Mouse (Mus musculus) MEL (cell line): Measurements from ENCODE around the gene Eomes. TPM values are rescaled to one million over a fixed set of nuclear protein-coding genes. Genes with fewer than 3 reads are reported as not detected.

Experiments used
- DNase-seq: peaks from one replicate; pipeline ENCODE4 v3.0.0; 2011; ENCODE audit warnings: low read depth, low spot score
- H3K27ac ChIP-seq: 2 replicates; pipeline ENCODE4 v1.5.1; 2012; ENCODE audit warnings: low read depth, mild to moderate bottlenecking, control low read depth, low read length, moderate library complexity; ENCODE audit not compliant: control insufficient read depth
- H3K27me3 ChIP-seq, 2 experiments: fragments of 150-350 bp in 1 of 2; sonication (generic) in 1 of 2; 2 replicates each; pipeline ENCODE4 v1.6.1; 2012; ENCODE audit warnings: low read length in 2 of 2, mild to moderate bottlenecking in 2 of 2, improper control_type of control experiment in 1 of 2, moderate library complexity in 1 of 2; ENCODE audit not compliant: insufficient read depth in 2 of 2, control insufficient read depth in 1 of 2
- H3K36me3 ChIP-seq, 2 experiments: 2 replicates each; pipeline ENCODE4 v1.6.1; 2012 to 2014; ENCODE audit warnings: low read length in 2 of 2, improper control_type of control experiment in 1 of 2, inconsistent platforms in 1 of 2, mild to moderate bottlenecking in 1 of 2; ENCODE audit not compliant: insufficient read depth in 2 of 2, control insufficient read depth in 1 of 2
- H3K4me1 ChIP-seq, 2 experiments: fragments of 150-350 bp in 1 of 2; sonication (generic) in 1 of 2; 2 replicates each; pipeline ENCODE4 v1.6.1; 2012; ENCODE audit warnings: low read length in 2 of 2, improper control_type of control experiment in 1 of 2, mild to moderate bottlenecking in 1 of 2; ENCODE audit not compliant: insufficient read depth in 2 of 2, control insufficient read depth in 1 of 2
- H3K4me3 ChIP-seq, 2 experiments: fragments of 150-350 bp in 1 of 2; sonication (generic) in 1 of 2; 2 replicates each; pipeline ENCODE4 v1.5.1; 2012; ENCODE audit warnings: low read depth in 2 of 2, low read length in 2 of 2, mild to moderate bottlenecking in 2 of 2, moderate library complexity in 2 of 2, control low read depth in 1 of 2, improper control_type of control experiment in 1 of 2; ENCODE audit not compliant: control insufficient read depth in 1 of 2, insufficient read depth in 1 of 2
- H3K79me2 ChIP-seq: 2 replicates; pipeline ENCODE4 v1.6.1; 2012; ENCODE audit warnings: mild to moderate bottlenecking, low read length, moderate library complexity; ENCODE audit not compliant: control insufficient read depth, poor library complexity, insufficient read depth
- H3K9ac ChIP-seq: 2 replicates; pipeline ENCODE4 v1.6.1; 2012; ENCODE audit warnings: low read depth, mild to moderate bottlenecking, control low read depth, low read length, moderate library complexity; ENCODE audit not compliant: control insufficient read depth, poor library complexity, severe bottlenecking
- H3K9me3 ChIP-seq: fragments of 150-350 bp; sonication (generic); replicated peaks from 2 replicates; pipeline ENCODE4 v1.6.1; 2012; ENCODE audit warnings: mild to moderate bottlenecking, low read length, improper control_type of control experiment, moderate library complexity; ENCODE audit not compliant: insufficient read depth
- CHD1 ChIP-seq: IDR thresholded peaks from 2 replicates; pipeline ENCODE4 v1.6.1; 2012; ENCODE audit warnings: low read depth, mild to moderate bottlenecking, inconsistent platforms, low read length, improper control_type of control experiment
- CHD2 ChIP-seq: IDR thresholded peaks from 2 replicates; pipeline ENCODE4 v1.6.1; 2011; ENCODE audit warnings: low read length, improper control_type of control experiment
- CTCF ChIP-seq, 3 experiments: IDR thresholded peaks in 2 of 3; conservative IDR thresholded peaks in 1 of 3; 2 replicates each; pipeline ENCODE4 v1.5.1; 2011 to 2012; ENCODE audit warnings: low read length in 3 of 3, low read depth in 2 of 3, mild to moderate bottlenecking in 2 of 3, improper control_type of control experiment in 1 of 3, inconsistent platforms in 1 of 3, mixed read lengths in 1 of 3, moderate library complexity in 1 of 3; ENCODE audit not compliant: control insufficient read depth in 1 of 3, insufficient read depth in 1 of 3, poor library complexity in 1 of 3, severe bottlenecking in 1 of 3
- E2F4 ChIP-seq: IDR thresholded peaks from 2 replicates; pipeline ENCODE4 v1.6.1; 2011; ENCODE audit warnings: low read depth, low read length, improper control_type of control experiment, borderline replicate concordance
- ELF1 ChIP-seq: IDR thresholded peaks from 2 replicates; pipeline ENCODE4 v1.6.1; 2014; ENCODE audit warnings: low read depth, mild to moderate bottlenecking, inconsistent platforms, low read length, improper control_type of control experiment, moderate library complexity
- EP300 ChIP-seq, 2 experiments: IDR thresholded peaks; 2 replicates each; pipeline ENCODE4 v1.6.1; 2011; ENCODE audit warnings: improper control_type of control experiment in 2 of 2, low read length in 2 of 2, low read depth in 1 of 2, mild to moderate bottlenecking in 1 of 2
- ETS1 ChIP-seq: IDR thresholded peaks from 2 replicates; pipeline ENCODE4 v1.6.1; 2012; ENCODE audit warnings: low read depth, mild to moderate bottlenecking, inconsistent platforms, low read length, improper control_type of control experiment, moderate library complexity
- GABPA ChIP-seq: IDR thresholded peaks from 2 replicates; pipeline ENCODE4 v1.6.1; 2012; ENCODE audit warnings: low read depth, mild to moderate bottlenecking, inconsistent platforms, low read length, improper control_type of control experiment, moderate library complexity
- GATA1 ChIP-seq: IDR thresholded peaks from 2 replicates; pipeline ENCODE4 v1.6.1; 2011; ENCODE audit warnings: low read depth, low read length, improper control_type of control experiment
- HCFC1 ChIP-seq: IDR thresholded peaks from 2 replicates; pipeline ENCODE4 v1.6.1; 2012; ENCODE audit warnings: low read depth, mild to moderate bottlenecking, inconsistent platforms, low read length, improper control_type of control experiment, moderate library complexity
- KAT2A ChIP-seq: conservative IDR thresholded peaks from 2 replicates; pipeline ENCODE4 v1.6.1; 2012; ENCODE audit warnings: low read depth, low read length, improper control_type of control experiment, inconsistent platforms
- MAFK ChIP-seq: IDR thresholded peaks from 2 replicates; pipeline ENCODE4 v1.6.1; 2011; ENCODE audit warnings: low read depth, mild to moderate bottlenecking, low read length, improper control_type of control experiment, borderline replicate concordance
- MAX ChIP-seq: IDR thresholded peaks from 2 replicates; pipeline ENCODE4 v1.6.1; 2011; ENCODE audit warnings: low read length, improper control_type of control experiment
- MAZ ChIP-seq: IDR thresholded peaks from 2 replicates; pipeline ENCODE4 v1.6.1; 2012; ENCODE audit warnings: low read depth, mild to moderate bottlenecking, inconsistent platforms, low read length, improper control_type of control experiment
- MEF2A ChIP-seq: IDR thresholded peaks from 2 replicates; pipeline ENCODE4 v1.6.1; 2014; ENCODE audit warnings: low read depth, mild to moderate bottlenecking, inconsistent platforms, low read length, improper control_type of control experiment; ENCODE audit not compliant: poor library complexity, insufficient replicate concordance, severe bottlenecking; ENCODE audit errors: extremely low read depth
- MYB ChIP-seq: IDR thresholded peaks from 2 replicates; pipeline ENCODE4 v1.6.1; 2011; ENCODE audit warnings: mild to moderate bottlenecking, low read depth, low read length, improper control_type of control experiment
- MYC ChIP-seq: IDR thresholded peaks from 2 replicates; pipeline ENCODE4 v1.6.1; 2011; ENCODE audit warnings: low read depth, mild to moderate bottlenecking, low read length, improper control_type of control experiment, moderate library complexity
- NELFE ChIP-seq: IDR thresholded peaks from 2 replicates; pipeline ENCODE4 v1.6.1; 2011; ENCODE audit warnings: low read depth, low read length, improper control_type of control experiment
- POLR2A ChIP-seq, 2 experiments: IDR thresholded peaks; 2 replicates each; pipeline ENCODE4 v1.6.1; 2011 to 2012; ENCODE audit warnings: low read length in 2 of 2, mild to moderate bottlenecking in 2 of 2, control low read depth in 1 of 2, improper control_type of control experiment in 1 of 2, low read depth in 1 of 2, moderate library complexity in 1 of 2; ENCODE audit not compliant: control insufficient read depth in 1 of 2, insufficient read depth in 1 of 2, poor library complexity in 1 of 2
- POLR2AphosphoS2 ChIP-seq: IDR thresholded peaks from 2 replicates; pipeline ENCODE4 v1.6.1; 2011; ENCODE audit warnings: low read length, improper control_type of control experiment
- POLR2AphosphoS5 ChIP-seq: IDR thresholded peaks from 2 replicates; pipeline ENCODE4 v1.6.1; 2012; ENCODE audit warnings: low read depth, borderline replicate concordance, mild to moderate bottlenecking, inconsistent platforms, low read length, moderate library complexity, mixed read lengths
- RAD21 ChIP-seq: IDR thresholded peaks from 2 replicates; pipeline ENCODE4 v1.6.1; 2011; ENCODE audit warnings: mild to moderate bottlenecking, low read depth, low read length, improper control_type of control experiment
- RCOR1 ChIP-seq: IDR thresholded peaks from 2 replicates; pipeline ENCODE4 v1.6.1; 2012; ENCODE audit warnings: low read depth, mild to moderate bottlenecking, inconsistent platforms, low read length, improper control_type of control experiment
- SIN3A ChIP-seq: IDR thresholded peaks from 2 replicates; pipeline ENCODE4 v1.6.1; 2012; ENCODE audit warnings: low read length, improper control_type of control experiment, inconsistent platforms
- SMC3 ChIP-seq: IDR thresholded peaks from 2 replicates; pipeline ENCODE4 v1.6.1; 2011; ENCODE audit warnings: low read depth, low read length, improper control_type of control experiment
- TAL1 ChIP-seq: IDR thresholded peaks from 2 replicates; pipeline ENCODE4 v1.6.1; 2012; ENCODE audit warnings: mild to moderate bottlenecking, inconsistent platforms, low read length, moderate library complexity, mixed read lengths
- TBP ChIP-seq: IDR thresholded peaks from 2 replicates; pipeline ENCODE4 v1.8.0; 2011; ENCODE audit warnings: low read depth, low read length, improper control_type of control experiment
- TCF12 ChIP-seq: IDR thresholded peaks from 2 replicates; pipeline ENCODE4 v1.6.1; 2014; ENCODE audit warnings: low read depth, mild to moderate bottlenecking, inconsistent platforms, low read length, improper control_type of control experiment, moderate library complexity
- USF1 ChIP-seq: IDR thresholded peaks from 2 replicates; pipeline ENCODE4 v1.6.1; 2014; ENCODE audit warnings: low read depth, mild to moderate bottlenecking, inconsistent platforms, low read length, improper control_type of control experiment, moderate library complexity
- ZC3H11A ChIP-seq: IDR thresholded peaks from 2 replicates; pipeline ENCODE4 v1.6.1; 2012; ENCODE audit warnings: low read depth, mild to moderate bottlenecking, inconsistent platforms, low read length, improper control_type of control experiment
- ZMIZ1 ChIP-seq: IDR thresholded peaks from 2 replicates; pipeline ENCODE4 v1.6.1; 2012; ENCODE audit warnings: low read depth, mild to moderate bottlenecking, inconsistent platforms, low read length, improper control_type of control experiment, moderate library complexity
- polyA plus RNA-seq, 2 experiments: library from polyadenylated mRNA; stranded (reverse) in 1 of 2; unstranded in 1 of 2; fragments of >175 nt in 1 of 2; fragments of >200 nt in 1 of 2; gene quantifications; 2 replicates each; pipeline versions ENCODE4 v1.2.1 to v1.2.4; 2012; ENCODE audit warnings: low replicate concordance in 2 of 2, low read depth in 1 of 2; ENCODE audit not compliant: insufficient read length in 2 of 2, insufficient read depth in 1 of 2, missing spikeins in 1 of 2
- total RNA-seq: library from RNA; depleted of rRNA; stranded (reverse); fragments of 300-350 nt; gene quantifications from 2 replicates; pipeline ENCODE4 v1.2.3, GENCODE M21; 2012

Gene Eomes
- total and polyA plus RNA-seq, 3 experiments = not detected

- Histone ChIP-seq H3K9ac (no peak overlapping the region), H3K4me1 (peaks cover 28 to 35% of the 10 kb centered on the region in 2 experiments), H3K36me3 (peaks cover 5 to 44% of the 10 kb centered on the region in 2 experiments)
Observed at GRCm38 (mm10) chr9:118510941-118511690, 33.1 kb downstream of the Eomes start.

GRCm38 (mm10) chr9:118512681-118513233 lies 34.7 kb downstream of the Eomes start:
- Histone ChIP-seq H3K36me3 (peaks cover 8 to 49% of the 10 kb centered on the region in 2 experiments), H3K9me3 (no peaks in the 10 kb centered on the region), H3K27me3 (no peaks in the 10 kb centered on the region), H3K9ac (peak overlapping the region; percentile 23; the same call in 1 of the 2 replicates), H3K27ac (peak overlapping the region; percentile 70), H3K4me3 (no peak overlapping the region), H3K4me1 (peaks cover 28 to 40% of the 10 kb centered on the region in 2 experiments), H3K79me2 (peaks cover 43% of the 10 kb centered on the region)
- DNase-seq = peak; percentile 68
- TF ChIP-seq CTCF (IDR thresholded peaks at IDR 0.05 in 2 of 3, conservative IDR thresholded peaks at IDR 0.05 in 1 of 3; ENCODE audit: control insufficient read depth in 1 of 3, insufficient read depth in 1 of 3, low read depth in 2 of 3, low read length in 3 of 3, poor library complexity in 1 of 3, severe bottlenecking in 1 of 3) = no peak
- no peak for TF ChIP-seq POLR2A (IDR thresholded peaks at IDR 0.05; ENCODE audit: control insufficient read depth in 1 of 2, insufficient read depth in 1 of 2, low read depth in 1 of 2, low read length in 2 of 2, poor library complexity in 1 of 2)
- peak; percentile 52; the same call in 1 of the 2 replicates for TF ChIP-seq SIN3A
- peak; percentile 61; the same call in 1 of the 2 replicates for TF ChIP-seq ETS1
- TF ChIP-seq CHD1 = no peak
- peak; percentile 67; the same call in 1 of the 2 replicates for TF ChIP-seq MEF2A
- TF ChIP-seq USF1 = peak; percentile 84
- no peak for TF ChIP-seq POLR2AphosphoS5
- no peak for TF ChIP-seq POLR2AphosphoS2
- TF ChIP-seq GATA1 = peak; percentile 52; the same call in 1 of the 2 replicates
- peak; percentile 33 to 43; a peak in 3 of 4 replicates for TF ChIP-seq EP300 (IDR thresholded peaks at IDR 0.05; ENCODE audit: low read depth in 1 of 2, low read length in 2 of 2)
- peak; percentile 48; the same call in 1 of the 2 replicates for TF ChIP-seq MAX
- TF ChIP-seq MAFK = no peak
- no peak; the same call in 1 of the 2 replicates for TF ChIP-seq GABPA
- TF ChIP-seq TBP = no peak
- no peak for TF ChIP-seq NELFE
- no peak for TF ChIP-seq RAD21
- no peak for TF ChIP-seq ZMIZ1
- no peak for TF ChIP-seq ZC3H11A
- TF ChIP-seq RCOR1 = no peak
- TF ChIP-seq SMC3 = no peak
- TF ChIP-seq MYB = no peak
- TF ChIP-seq TAL1 = no peak

More at GRCm38 (mm10) chr9:118510941-118511690, 33.1 kb downstream of the Eomes start:
- Histone ChIP-seq H3K27ac (no peak overlapping the region), H3K4me3 (no peak overlapping the region), H3K9me3 (no peaks in the 10 kb centered on the region), H3K27me3 (no peaks in the 10 kb centered on the region), H3K79me2 (peaks cover 55% of the 10 kb centered on the region)
- no peak for TF ChIP-seq ZMIZ1
- TF ChIP-seq TBP = no peak
- no peak for TF ChIP-seq MEF2A
- TF ChIP-seq MYC = no peak
- TF ChIP-seq SIN3A = no peak
- no peak for TF ChIP-seq E2F4
- TF ChIP-seq CHD1 = no peak
- no peak for TF ChIP-seq HCFC1
- TF ChIP-seq POLR2A (IDR thresholded peaks at IDR 0.05; ENCODE audit: control insufficient read depth in 1 of 2, insufficient read depth in 1 of 2, low read depth in 1 of 2, low read length in 2 of 2, poor library complexity in 1 of 2) = no peak
- no peak for TF ChIP-seq NELFE
- no peak for TF ChIP-seq KAT2A
- TF ChIP-seq RCOR1 = no peak
- TF ChIP-seq SMC3 = no peak
- no peak for TF ChIP-seq MAZ
- TF ChIP-seq ELF1 = no peak
- TF ChIP-seq TCF12 = no peak
- TF ChIP-seq POLR2AphosphoS2 = no peak
- TF ChIP-seq EP300 (IDR thresholded peaks at IDR 0.05; ENCODE audit: low read depth in 1 of 2, low read length in 2 of 2) = no peak
- no peak for TF ChIP-seq CHD2
- no peak for DNase-seq
